Mouse (Mus musculus) forebrain, embryonic 16.5 days (tissue): Measurements from ENCODE around the gene Ube2b. TPM values are rescaled to one million over a fixed set of nuclear protein-coding genes. Genes with fewer than 3 reads are reported as not detected.

Experiments used
- ATAC-seq: fragments of 200-750 bp; cut with Nextera tagmentation; 2 replicates; pipeline ENCODE4 v1.8.0; 2017; ENCODE audit warnings: mild to moderate bottlenecking, moderate library complexity
- H3K27ac ChIP-seq: fragments of 300-500 bp; sonication (generic); 2 replicates; pipeline ENCODE4 v1.5.1; 2014; ENCODE audit warnings: low read length, control low read depth
- H3K27me3 ChIP-seq: fragments of 300-500 bp; sonication (generic); replicated peaks from 2 replicates; pipeline ENCODE4 v1.6.1; 2014; ENCODE audit warnings: low read length; ENCODE audit not compliant: control insufficient read depth, insufficient read depth
- H3K36me3 ChIP-seq: fragments of 300-500 bp; sonication (generic); 2 replicates; pipeline ENCODE4 v1.6.1; 2014; ENCODE audit not compliant: control insufficient read depth, insufficient read depth
- H3K4me1 ChIP-seq: fragments of 300-500 bp; sonication (generic); replicated peaks from 2 replicates; pipeline ENCODE4 v1.6.1; 2014; ENCODE audit warnings: low read length; ENCODE audit not compliant: control insufficient read depth, insufficient read depth
- H3K4me2 ChIP-seq: fragments of 300-500 bp; sonication (generic); 2 replicates; pipeline ENCODE4 v1.6.1; 2014; ENCODE audit warnings: mild to moderate bottlenecking, low read length, control low read depth
- H3K4me3 ChIP-seq: fragments of 300-500 bp; sonication (generic); replicated peaks from 2 replicates; pipeline ENCODE4 v1.5.1; 2014; ENCODE audit warnings: mild to moderate bottlenecking, low read length, control low read depth
- H3K9ac ChIP-seq: fragments of 300-500 bp; sonication (generic); replicated peaks from 2 replicates; pipeline ENCODE4 v1.6.1; 2014; ENCODE audit warnings: low read depth, low read length, control low read depth
- H3K9me3 ChIP-seq: fragments of 300-500 bp; sonication (generic); 2 replicates; pipeline ENCODE4 v1.6.1; 2016; ENCODE audit warnings: low read length; ENCODE audit not compliant: control insufficient read depth
- WGBS: fragments of 180-500 bp; shearing (Covaris S2); extraction: QIAGEN DNeasy Blood & Tissue Kit; methylation state at CpG from one replicate; pipeline ENCODE4 v1.1.7; 2014; 5-methylcytosine and 5-hydroxymethylcytosine counted together
- polyA plus RNA-seq: library from polyadenylated mRNA; unstranded; fragments of >200 nt; fragmentation: Nextera tagmentation; extraction: Ambion mirVana; gene quantifications from 2 replicates; pipeline ENCODE4 v1.2.1, GENCODE M21; 2015

The Ube2b gene
- polyA plus RNA-seq, 1 experiment from 2014 or later: 279 TPM

DNA sequence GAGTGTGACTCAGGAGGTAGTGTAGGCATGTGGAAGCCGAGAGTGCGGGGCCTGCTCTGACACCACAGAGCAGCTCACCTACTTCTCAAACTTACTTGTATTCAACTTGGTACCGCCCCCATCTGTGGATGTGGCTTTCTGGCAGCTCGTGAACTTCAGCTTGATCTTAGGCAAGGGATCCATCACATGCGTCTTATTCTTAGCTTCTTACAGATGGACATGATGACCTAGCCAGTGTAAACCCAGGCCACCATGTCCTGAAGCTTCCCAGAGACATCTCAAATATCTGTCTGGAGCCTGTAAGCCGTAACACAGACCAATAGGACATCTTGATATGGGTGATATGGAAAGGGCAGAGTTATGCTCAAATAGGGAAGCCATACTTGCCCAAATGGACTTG is 28.9 kb downstream of the Ube2b start:
- WGBS: 94% methylated on average over 6 of the region's 6 CpGs
- Histone ChIP-seq H3K36me3 (peaks cover 29% of the 10 kb centered on the region), H3K9me3 (no peaks in the 10 kb centered on the region)

GRCm38 (mm10) chr11:51969511-51969910 is 31.1 kb downstream of the Ube2b start:
- ATAC-seq: no peak
- WGBS: 94% methylated on average over 2 of the region's 2 CpGs
- Histone ChIP-seq H3K4me1 (peaks cover 11% of the 10 kb centered on the region), H3K27ac (no peak overlapping the region), H3K27me3 (no peaks in the 10 kb centered on the region), H3K9ac (no peak overlapping the region), H3K36me3 (peaks cover 21% of the 10 kb centered on the region), H3K9me3 (no peaks in the 10 kb centered on the region), H3K4me3 (no peak overlapping the region), H3K4me2 (no peak overlapping the region)

More for the DNA sequence above, 28.9 kb downstream of the Ube2b start:
- Histone ChIP-seq H3K27ac (no peak overlapping the region), H3K4me3 (no peak overlapping the region), H3K4me2 (no peak overlapping the region), H3K4me1 (peaks cover 11% of the 10 kb centered on the region), H3K9ac (no peak overlapping the region), H3K27me3 (no peaks in the 10 kb centered on the region)
- ATAC-seq: no peak

- 96% methylated on average over 9 of the region's 9 CpGs for WGBS
- Histone ChIP-seq H3K9me3 (no peaks in the 10 kb centered on the region), H3K4me1 (peaks cover 11% of the 10 kb centered on the region), H3K36me3 (peaks cover 21% of the 10 kb centered on the region), H3K27me3 (no peaks in the 10 kb centered on the region), H3K4me2 (no peak overlapping the region), H3K4me3 (no peak overlapping the region), H3K27ac (no peak overlapping the region), H3K9ac (no peak overlapping the region)
- ATAC-seq: no peak
Observed at GRCm38 (mm10) chr11:51968896-51969295, 31.7 kb downstream of the Ube2b start.

DNA sequence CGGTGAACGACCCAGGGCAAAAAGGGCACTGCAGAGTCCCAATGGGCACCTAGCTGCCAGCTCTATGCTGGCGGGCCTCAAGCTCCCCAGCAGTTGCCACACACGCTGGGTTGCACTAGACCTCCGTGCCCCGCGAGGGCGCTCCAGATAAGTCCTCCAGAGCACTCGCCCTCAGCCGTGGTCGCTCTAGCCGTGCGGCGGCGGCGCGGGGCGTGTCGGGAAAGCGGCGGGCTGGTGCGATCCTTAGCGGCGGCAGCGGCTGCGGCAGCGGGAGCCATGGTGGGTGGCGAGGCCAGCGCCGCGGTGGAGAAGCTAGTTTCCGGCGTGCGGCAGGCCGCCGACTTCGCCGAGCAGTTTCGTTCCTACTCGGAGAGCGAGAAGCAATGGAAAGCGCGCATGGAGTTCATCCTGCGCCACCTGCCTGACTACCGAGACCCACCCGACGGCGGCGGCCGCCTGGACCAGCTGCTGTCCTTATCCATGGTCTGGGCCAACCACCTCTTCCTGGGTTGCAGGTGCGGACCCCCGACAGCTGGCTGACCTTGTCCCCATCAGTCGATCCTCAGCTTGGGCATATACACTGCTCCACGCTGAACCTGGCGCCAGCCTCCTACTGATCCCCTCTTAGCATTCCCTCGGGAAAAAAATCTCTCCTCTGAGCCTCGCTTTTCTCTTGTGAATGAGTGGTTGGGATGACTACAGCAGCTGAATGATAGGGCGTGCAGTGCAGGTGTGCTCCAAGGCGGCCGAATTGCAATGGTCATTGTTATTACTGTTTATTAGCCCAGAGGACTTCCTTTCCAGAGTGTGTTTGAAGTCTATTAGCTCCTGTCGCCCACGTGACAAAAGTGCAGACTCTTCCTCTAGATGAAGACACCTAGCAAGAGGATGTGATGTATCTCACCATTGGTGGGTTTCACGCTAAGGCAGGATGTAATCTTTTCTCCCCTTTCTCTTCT is 32.8 kb downstream of the Ube2b start, which contains the start of gene Cdkn2aipnl:
TSS of gene Cdkn2aipnl (plus strand) at position 219 of the 959 bp plus-strand sequence.
- Histone ChIP-seq H3K9me3 (no peaks in the 10 kb centered on the region), H3K36me3 (peaks cover 16% of the 10 kb centered on the region)
- 2% methylated on average over 63 of the region's 63 CpGs for WGBS

GRCm38 (mm10) chr11:51966651-51967050 is 33.9 kb downstream of the Ube2b start:
- Histone ChIP-seq H3K9me3 (no peaks in the 10 kb centered on the region), H3K9ac (no peak overlapping the region), H3K27ac (no peak overlapping the region), H3K36me3 (peaks cover 6% of the 10 kb centered on the region), H3K27me3 (no peaks in the 10 kb centered on the region), H3K4me2 (no peak overlapping the region), H3K4me3 (no peak overlapping the region), H3K4me1 (peaks cover 11% of the 10 kb centered on the region)
- 86% methylated on average over 5 of the region's 5 CpGs for WGBS
- ATAC-seq: no peak

More for the DNA sequence above, 32.8 kb downstream of the Ube2b start, which contains the start of gene Cdkn2aipnl:
- peak; percentile 98 for ATAC-seq
- H3K9ac ChIP-seq: peak within 1 kb of the TSS; percentile 80
- peaks cover 11% of the 10 kb centered on the region for H3K4me1 ChIP-seq
- no peaks in the 10 kb centered on the region for H3K27me3 ChIP-seq
- peak within 1 kb of the TSS; percentile 71 for H3K4me3 ChIP-seq
- peak within 1 kb of the TSS; percentile 62 for H3K27ac ChIP-seq
- peak within 1 kb of the TSS; percentile 81 for H3K4me2 ChIP-seq

DNA sequence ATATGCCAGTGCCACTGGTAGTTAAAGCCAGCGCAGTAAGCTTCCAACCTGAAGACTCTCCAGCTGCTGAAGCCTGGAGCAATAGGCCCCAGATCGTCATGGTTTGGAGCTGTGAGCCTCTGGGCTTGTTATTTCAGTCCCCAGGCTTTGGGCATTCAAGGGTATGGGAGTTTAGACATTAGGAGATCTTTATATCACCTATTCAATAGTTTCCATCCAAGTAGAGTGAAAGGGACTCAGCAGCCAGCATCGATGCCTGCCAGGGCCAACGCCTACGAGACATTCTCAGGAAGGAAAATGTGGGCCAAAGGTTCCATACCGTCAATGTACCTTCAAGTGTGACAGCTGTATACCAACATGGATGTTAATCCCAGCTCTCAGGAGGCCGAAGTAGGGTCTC is 38.3 kb downstream of the Ube2b start:
- Histone ChIP-seq H3K27ac (no peak overlapping the region), H3K27me3 (no peaks in the 10 kb centered on the region), H3K4me1 (no peaks in the 10 kb centered on the region), H3K4me3 (no peak overlapping the region), H3K9ac (no peak overlapping the region), H3K9me3 (no peaks in the 10 kb centered on the region), H3K36me3 (no peaks in the 10 kb centered on the region), H3K4me2 (no peak overlapping the region)
- WGBS: 88% methylated on average over 7 of the region's 7 CpGs
- no peak for ATAC-seq

DNA sequence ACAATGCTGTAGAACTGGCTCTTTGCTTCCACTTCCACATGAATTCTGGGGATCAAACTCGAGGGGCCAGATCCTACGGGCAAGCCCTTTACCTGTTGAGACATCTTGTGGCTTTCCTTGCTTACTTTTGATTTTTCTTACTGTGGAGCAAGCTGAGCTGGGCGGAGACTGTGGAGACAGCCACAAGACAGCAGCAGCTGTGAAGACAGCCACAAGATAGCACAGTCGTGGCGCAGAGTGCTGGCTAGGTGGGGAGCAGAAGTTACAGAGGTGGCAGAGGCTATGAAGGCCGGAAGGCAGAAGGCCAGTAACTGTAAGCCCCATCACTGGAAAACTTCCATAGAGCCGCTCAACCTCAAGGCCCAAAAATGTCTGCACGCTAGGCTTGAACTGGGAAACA is 38.8 kb downstream of the Ube2b start:
- H3K4me2 ChIP-seq: no peak overlapping the region

DNA sequence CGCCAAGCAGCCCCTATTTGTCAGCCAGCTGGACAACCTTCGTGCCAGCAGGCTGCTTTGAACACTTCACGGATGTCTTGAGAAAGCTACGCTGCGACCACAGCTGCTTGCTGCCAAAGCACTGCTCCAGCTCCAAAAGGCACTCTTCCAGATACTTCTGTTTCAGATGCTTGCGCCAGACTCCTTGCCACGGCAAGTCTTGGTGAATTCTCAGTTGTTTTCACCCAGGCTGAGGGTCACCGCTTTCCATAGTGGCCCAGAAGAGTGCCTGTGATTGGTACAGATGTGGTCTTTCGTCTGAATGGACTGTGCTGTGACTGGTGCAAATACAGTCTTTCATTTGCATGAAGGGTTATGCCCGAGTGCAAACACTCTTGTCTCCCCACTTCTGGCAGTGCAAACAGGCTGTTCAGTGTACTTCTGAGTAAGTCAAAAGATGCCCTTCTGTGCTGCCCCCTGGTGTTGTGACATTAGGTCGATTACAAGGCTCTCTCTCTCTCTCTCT is 39.5 kb downstream of the Ube2b start:
- ATAC-seq: no peak
- Histone ChIP-seq H3K9me3 (no peaks in the 10 kb centered on the region), H3K27ac (no peak overlapping the region), H3K4me1 (no peaks in the 10 kb centered on the region), H3K9ac (no peak overlapping the region), H3K27me3 (no peaks in the 10 kb centered on the region), H3K4me3 (no peak overlapping the region), H3K4me2 (no peak overlapping the region), H3K36me3 (no peaks in the 10 kb centered on the region)
- WGBS: 48% methylated on average over 11 of the region's 11 CpGs

More for the DNA sequence above, 38.8 kb downstream of the Ube2b start:
- Histone ChIP-seq H3K9ac (no peak overlapping the region), H3K4me3 (no peak overlapping the region), H3K36me3 (no peaks in the 10 kb centered on the region), H3K27ac (no peak overlapping the region), H3K27me3 (no peaks in the 10 kb centered on the region), H3K4me1 (no peaks in the 10 kb centered on the region), H3K9me3 (no peaks in the 10 kb centered on the region)
- WGBS: 91% methylated on average over 8 of the region's 8 CpGs
- ATAC-seq: no peak

- H3K9me3 ChIP-seq: no peaks in the 10 kb centered on the region
- H3K27ac ChIP-seq: no peak overlapping the region
- ATAC-seq: no peak
- no peaks in the 10 kb centered on the region for H3K36me3 ChIP-seq
- no peak overlapping the region for H3K4me2 ChIP-seq
- no peak overlapping the region for H3K9ac ChIP-seq
- no peaks in the 10 kb centered on the region for H3K27me3 ChIP-seq
- no peak overlapping the region for H3K4me3 ChIP-seq
- 87% methylated on average over 4 of the region's 4 CpGs for WGBS
- H3K4me1 ChIP-seq: no peaks in the 10 kb centered on the region
Observed at GRCm38 (mm10) chr11:51960061-51960460, 40.5 kb downstream of the Ube2b start.
